Mouse (Mus musculus) stomach, postnatal 0 days (tissue): ENCODE data around the gene Sigmar1.
"Not testable (repeated sequence)": the region's sequence is repeated elsewhere in the genome, so short reads cannot be mapped to it uniquely, and the experiment has no call there.

Experiments
- CTCF ChIP-seq: IDR thresholded peaks from 2 replicates; pipeline ENCODE4 v1.5.1; 2016; ENCODE audit warnings: antibody characterized with exemption, low read depth, mild to moderate bottlenecking, moderate library complexity
- EP300 ChIP-seq: optimal IDR thresholded peaks from 2 replicates; pipeline ENCODE3; 2016; ENCODE audit warnings: antibody characterized with exemption

DNA sequence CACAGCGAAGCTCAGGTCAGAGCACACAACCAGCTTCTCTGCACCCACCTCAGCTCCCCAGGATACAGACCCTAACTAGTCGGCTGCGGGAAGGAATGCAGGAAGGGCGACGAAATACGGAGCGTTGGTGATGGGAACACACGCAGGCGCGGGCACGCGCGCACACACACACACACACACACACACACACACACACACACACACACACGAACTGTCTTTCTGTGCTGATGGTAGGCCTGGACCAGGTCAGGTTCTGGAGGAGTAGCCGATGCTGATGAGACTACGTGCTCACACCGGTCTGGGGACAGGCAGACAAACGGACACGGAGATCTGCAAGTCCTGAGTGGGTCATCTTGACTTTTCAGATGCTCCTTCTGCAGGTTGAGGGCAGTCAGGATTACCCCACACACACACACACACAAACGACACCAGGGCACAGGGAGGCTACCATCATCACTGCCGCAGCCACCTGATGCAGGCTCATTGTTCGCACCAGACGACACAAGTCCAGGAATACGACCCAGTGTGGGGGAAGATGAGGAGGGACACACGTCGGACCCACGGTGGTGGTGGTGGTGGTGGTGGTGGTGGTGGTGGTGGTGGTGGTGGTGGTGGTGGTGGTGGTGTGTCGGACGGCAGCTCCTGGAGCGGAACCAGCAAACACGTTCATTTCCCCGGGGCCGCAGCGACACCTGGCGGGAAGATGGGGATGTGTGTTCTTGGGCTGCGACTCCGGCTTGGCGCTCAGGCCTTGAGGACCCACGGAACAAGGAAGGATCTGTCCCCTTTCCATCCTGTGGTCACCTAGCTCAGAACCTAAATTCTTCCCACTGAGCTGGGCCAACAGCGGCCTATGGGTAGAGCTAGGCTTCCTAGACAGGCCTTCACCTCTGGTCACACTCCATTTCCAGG, 58.8 kb downstream of the Sigmar1 start, which contains the start of gene Cntfr:
- TF ChIP-seq CTCF = peak; percentile 75
- TF ChIP-seq EP300 = not testable (repeated sequence)
